Mouse (Mus musculus) stomach, embryonic 15.5 days (tissue): ENCODE results near the gene Arfgap3. TPM values are rescaled to one million over a fixed set of nuclear protein-coding genes. Genes with fewer than 3 reads are reported as not detected.
A peak's percentile ranks its signal among the peaks of the same experiment; 100 is the strongest.
"Not testable (repeated sequence)": the region's sequence is repeated elsewhere in the genome, so short reads cannot be mapped to it uniquely, and the experiment has no call there.

ENCODE experiments used
- ATAC-seq: fragments of 200-750 bp; cut with Nextera tagmentation; 2 replicates; pipeline ENCODE4 v1.8.0; 2017; ENCODE audit warnings: low read depth, moderate number of reproducible peaks, moderate TSS enrichment; ENCODE audit not compliant: insufficient read depth, low FRiP score
- H3K27ac ChIP-seq: fragments of 300-500 bp; sonication (generic); 2 replicates; pipeline ENCODE4 v1.5.1; 2015; ENCODE audit warnings: mild to moderate bottlenecking, inconsistent platforms
- H3K27me3 ChIP-seq: fragments of 300-500 bp; sonication (generic); replicated peaks from 2 replicates; pipeline ENCODE4 v1.6.1; 2015; ENCODE audit warnings: inconsistent platforms
- H3K36me3 ChIP-seq: fragments of 300-500 bp; sonication (generic); 2 replicates; pipeline ENCODE4 v1.6.1; 2015; ENCODE audit warnings: inconsistent platforms
- H3K4me1 ChIP-seq: fragments of 300-500 bp; sonication (generic); 2 replicates; pipeline ENCODE4 v1.6.1; 2015; ENCODE audit warnings: inconsistent platforms
- H3K4me2 ChIP-seq: fragments of 300-500 bp; sonication (generic); 2 replicates; pipeline ENCODE4 v1.6.1; 2015; ENCODE audit warnings: mild to moderate bottlenecking, inconsistent platforms
- H3K4me3 ChIP-seq: fragments of 300-500 bp; sonication (generic); replicated peaks from 2 replicates; pipeline ENCODE4 v1.5.1; 2015; ENCODE audit warnings: inconsistent platforms
- H3K9ac ChIP-seq: fragments of 300-500 bp; sonication (generic); 2 replicates; pipeline ENCODE4 v1.6.1; 2015; ENCODE audit warnings: inconsistent platforms
- H3K9me3 ChIP-seq: fragments of 300-500 bp; sonication (generic); 2 replicates; pipeline ENCODE4 v1.6.1; 2016; ENCODE audit warnings: inconsistent platforms
- WGBS: fragments of 180-500 bp; shearing (Covaris S2); methylation state at CpG from one replicate; pipeline ENCODE4 v1.1.7; 2015; 5-methylcytosine and 5-hydroxymethylcytosine counted together
- polyA plus RNA-seq: library from polyadenylated mRNA; unstranded; fragments of >200 nt; fragmentation: Nextera tagmentation; extraction: Ambion mirVana; gene quantifications from 2 replicates; pipeline ENCODE4 v1.2.1, GENCODE M21; 2015

The Arfgap3 gene
- polyA plus RNA-seq = 63.0 and 72.4 TPM in 2 replicates

- under 1% methylated on average over 60 of the region's 60 CpGs for WGBS
- no peaks in the 10 kb centered on the region for H3K36me3 ChIP-seq
- peaks cover 23% of the 10 kb centered on the region; the same call in 1 of the 2 replicates for H3K4me1 ChIP-seq
- peak; percentile 87 for ATAC-seq
- peak within 1 kb of the TSS; percentile 71 for H3K9ac ChIP-seq
- peak within 1 kb of the TSS; percentile 90 for H3K27ac ChIP-seq
- H3K4me3 ChIP-seq = peak within 1 kb of the TSS; percentile 76
- H3K4me2 ChIP-seq = peak within 1 kb of the TSS; percentile 67
- no peaks in the 10 kb centered on the region for H3K27me3 ChIP-seq
- no peaks in the 10 kb centered on the region for H3K9me3 ChIP-seq
Measured at GRCm38 (mm10) chr15:83349954-83350711, at the start of gene Arfgap3. Gene Arfgap3, minus strand, starts transcription at chr15:83350247.

GRCm38 (mm10) chr15:83392722-83393121, 42.7 kb upstream of the Arfgap3 start:
- H3K4me3 ChIP-seq = no peak overlapping the region
- H3K9me3 ChIP-seq = no peaks in the 10 kb centered on the region
- ATAC-seq = no peak
- H3K36me3 ChIP-seq = peaks cover 19% of the 10 kb centered on the region
- no peak overlapping the region for H3K9ac ChIP-seq
- no peaks in the 10 kb centered on the region for H3K4me1 ChIP-seq
- no peak overlapping the region for H3K4me2 ChIP-seq
- 76% methylated on average over 2 of the region's 2 CpGs for WGBS
- no peak overlapping the region for H3K27ac ChIP-seq
- no peaks in the 10 kb centered on the region for H3K27me3 ChIP-seq

- WGBS = 74% methylated on average over 2 of the region's 2 CpGs
- ATAC-seq = no peak
- Histone ChIP-seq H3K4me3 (no peak overlapping the region), H3K27ac (no peak overlapping the region), H3K36me3 (peaks cover 31% of the 10 kb centered on the region), H3K9ac (no peak overlapping the region), H3K27me3 (no peaks in the 10 kb centered on the region), H3K4me1 (no peaks in the 10 kb centered on the region), H3K4me2 (no peak overlapping the region), H3K9me3 (no peaks in the 10 kb centered on the region)
Measured at GRCm38 (mm10) chr15:83387911-83388310, 37.9 kb upstream of the Arfgap3 start.

- H3K4me3 ChIP-seq = no peak overlapping the region
- H3K9ac ChIP-seq = no peak overlapping the region
- no peak for ATAC-seq
- H3K4me1 ChIP-seq = no peaks in the 10 kb centered on the region
- H3K9me3 ChIP-seq = no peaks in the 10 kb centered on the region
- H3K36me3 ChIP-seq = peaks cover 35% of the 10 kb centered on the region
- H3K4me2 ChIP-seq = no peak overlapping the region
- WGBS = 86% methylated on average over 2 of the region's 2 CpGs
- H3K27me3 ChIP-seq = no peaks in the 10 kb centered on the region
- no peak overlapping the region for H3K27ac ChIP-seq
Measured at GRCm38 (mm10) chr15:83383633-83384032, 33.6 kb upstream of the Arfgap3 start.

GRCm38 (mm10) chr15:83383136-83383535, 33.1 kb upstream of the Arfgap3 start:
- H3K27ac ChIP-seq = no peak overlapping the region

GRCm38 (mm10) chr15:83382467-83382866, 32.4 kb upstream of the Arfgap3 start:
- no peaks in the 10 kb centered on the region for H3K27me3 ChIP-seq
- no peaks in the 10 kb centered on the region for H3K9me3 ChIP-seq
- H3K4me3 ChIP-seq = no peak overlapping the region
- no peak overlapping the region for H3K9ac ChIP-seq
- peaks cover 44% of the 10 kb centered on the region for H3K36me3 ChIP-seq
- H3K27ac ChIP-seq = no peak overlapping the region
- no peak for ATAC-seq
- no peaks in the 10 kb centered on the region for H3K4me1 ChIP-seq
- H3K4me2 ChIP-seq = no peak overlapping the region
- WGBS = 94% methylated on average over 4 of the region's 4 CpGs

More at GRCm38 (mm10) chr15:83383136-83383535, 33.1 kb upstream of the Arfgap3 start:
- Histone ChIP-seq H3K27me3 (no peaks in the 10 kb centered on the region), H3K4me2 (no peak overlapping the region), H3K4me3 (no peak overlapping the region), H3K9me3 (no peaks in the 10 kb centered on the region), H3K4me1 (no peaks in the 10 kb centered on the region), H3K9ac (no peak overlapping the region), H3K36me3 (peaks cover 38% of the 10 kb centered on the region)
- ATAC-seq = no peak
- 83% methylated on average over 5 of the region's 5 CpGs for WGBS

- H3K36me3 ChIP-seq = peaks cover 31% of the 10 kb centered on the region
- WGBS = 77% methylated on average over 4 of the region's 4 CpGs
- H3K27me3 ChIP-seq = no peaks in the 10 kb centered on the region
- no peak overlapping the region for H3K4me2 ChIP-seq
- H3K27ac ChIP-seq = no peak overlapping the region
- no peak overlapping the region for H3K9ac ChIP-seq
- H3K4me3 ChIP-seq = no peak overlapping the region
- H3K9me3 ChIP-seq = no peaks in the 10 kb centered on the region
- no peaks in the 10 kb centered on the region for H3K4me1 ChIP-seq
- ATAC-seq = no peak
Measured at GRCm38 (mm10) chr15:83377153-83377552, 27.1 kb upstream of the Arfgap3 start.

GRCm38 (mm10) chr15:83375136-83375535, 25.1 kb upstream of the Arfgap3 start:
- no peaks in the 10 kb centered on the region for H3K9me3 ChIP-seq
- no peaks in the 10 kb centered on the region for H3K4me1 ChIP-seq
- ATAC-seq = peak; percentile 75
- H3K36me3 ChIP-seq = peaks cover 31% of the 10 kb centered on the region
- no peak overlapping the region for H3K4me2 ChIP-seq
- WGBS = 60% methylated on average over 4 of the region's 4 CpGs
- H3K27me3 ChIP-seq = no peaks in the 10 kb centered on the region
- H3K27ac ChIP-seq = no peak overlapping the region; the same call in 1 of the 2 replicates
- H3K4me3 ChIP-seq = no peak overlapping the region
- no peak overlapping the region for H3K9ac ChIP-seq

- Histone ChIP-seq H3K9ac (no peak overlapping the region), H3K4me2 (no peak overlapping the region), H3K4me3 (no peak overlapping the region), H3K36me3 (peaks cover 21% of the 10 kb centered on the region), H3K27ac (no peak overlapping the region), H3K27me3 (no peaks in the 10 kb centered on the region), H3K4me1 (no peaks in the 10 kb centered on the region), H3K9me3 (no peaks in the 10 kb centered on the region)
- no peak for ATAC-seq
Measured at GRCm38 (mm10) chr15:83374076-83374475, 24.0 kb upstream of the Arfgap3 start.

GRCm38 (mm10) chr15:83368702-83369101, 18.7 kb upstream of the Arfgap3 start:
- 83% methylated on average over 4 of the region's 4 CpGs for WGBS
- H3K27me3 ChIP-seq = not testable (repeated sequence)

GRCm38 (mm10) chr15:83368261-83368660, 18.2 kb upstream of the Arfgap3 start:
- no peak overlapping the region for H3K9ac ChIP-seq
- H3K27ac ChIP-seq = no peak overlapping the region
- no peaks in the 10 kb centered on the region for H3K9me3 ChIP-seq
- H3K4me1 ChIP-seq = peaks cover 11% of the 10 kb centered on the region
- no peaks in the 10 kb centered on the region for H3K36me3 ChIP-seq
- no peak overlapping the region for H3K4me2 ChIP-seq
- H3K27me3 ChIP-seq = no peaks in the 10 kb centered on the region
- WGBS = 72% methylated on average over 2 of the region's 2 CpGs
- no peak overlapping the region for H3K4me3 ChIP-seq
- no peak for ATAC-seq

More at GRCm38 (mm10) chr15:83368702-83369101, 18.7 kb upstream of the Arfgap3 start:
- H3K9me3 ChIP-seq, H3K36me3 ChIP-seq, H3K9ac ChIP-seq, H3K4me3 ChIP-seq, H3K4me2 ChIP-seq, ATAC-seq, H3K27ac ChIP-seq: not testable (repeated sequence)
- H3K4me1 ChIP-seq = peaks cover 11% of the 10 kb centered on the region

- Histone ChIP-seq H3K9me3 (no peaks in the 10 kb centered on the region), H3K4me2 (peak overlapping the region; percentile 85), H3K4me1 (peaks cover 11% of the 10 kb centered on the region), H3K36me3 (no peaks in the 10 kb centered on the region), H3K27me3 (no peaks in the 10 kb centered on the region), H3K27ac (no peak overlapping the region), H3K4me3 (peak overlapping the region; percentile 51), H3K9ac (peak overlapping the region; percentile 46)
- WGBS = 16% methylated on average over 58 of the region's 58 CpGs
- peak; percentile 92 for ATAC-seq
Measured at GRCm38 (mm10) chr15:83366933-83367552, 17.0 kb upstream of the Arfgap3 start.
